Mouse (Mus musculus) midbrain, embryonic 13.5 days (tissue): ENCODE data around the gene Pwp2. TPM values are rescaled to one million over a fixed set of nuclear protein-coding genes. Genes with fewer than 3 reads are reported as not detected.

Source experiments
- polyA plus RNA-seq: library from polyadenylated mRNA; unstranded; fragments of >200 nt; fragmentation: Nextera tagmentation; extraction: Ambion mirVana; gene quantifications from 2 replicates; pipeline ENCODE4 v1.2.1, GENCODE M21; 2015

Gene Pwp2
- polyA plus RNA-seq, 1 experiment from 2014 or later = 18.1 TPM

Other genes starting within 250 kb of the Pwp2 start
- gene Trpm2, start 214.6 kb downstream of the Pwp2 start, polyA plus RNA-seq = 2.7 and 3.3 TPM in 2 replicates
- gene 1810043G02Rik, start 206.6 kb downstream of the Pwp2 start, polyA plus RNA-seq = 32.4 and 36.8 TPM in 2 replicates
- gene Pfkl, start 175.1 kb downstream of the Pwp2 start, polyA plus RNA-seq = 96.9 and 106 TPM in 2 replicates
- not detected in 2 replicates for gene Dnmt3l, start 143.2 kb downstream of the Pwp2 start, polyA plus RNA-seq
- 0.10 and 0.24 TPM in 2 replicates for gene Aire, start 141.5 kb downstream of the Pwp2 start, polyA plus RNA-seq
- 0.52 and 0.82 TPM in 2 replicates for gene Icosl, start 115.8 kb downstream of the Pwp2 start, polyA plus RNA-seq
- 20.3 and 22.7 TPM in 2 replicates for gene D10Jhu81e, start 15.4 kb downstream of the Pwp2 start, polyA plus RNA-seq
- gene Trappc10, start 59.5 kb upstream of the Pwp2 start, polyA plus RNA-seq = 21.3 and 26.7 TPM in 2 replicates
- gene Agpat3, start 167.3 kb upstream of the Pwp2 start, polyA plus RNA-seq = 39.3 and 50.9 TPM in 2 replicates
- gene Rrp1, start 227.9 kb upstream of the Pwp2 start, polyA plus RNA-seq = 363 and 377 TPM in 2 replicates
- gene Cstb, start 240.5 kb upstream of the Pwp2 start, polyA plus RNA-seq = 91.6 and 97.8 TPM in 2 replicates